Mouse (Mus musculus) inflammation-experienced regulatory T-cells, adult 6 months (primary cell): Measurements from ENCODE around the gene Car10. TPM values are rescaled to one million over a fixed set of nuclear protein-coding genes. Genes with fewer than 3 reads are reported as not detected.

Experiments
- ATAC-seq: one replicate; pipeline ENCODE4 v1.8.0; 2017
- polyA plus RNA-seq, 3 experiments: library from polyadenylated mRNA; unstranded; fragments of 100-300 nt; shearing (Covaris generic); gene quantifications; one replicate each; pipeline ENCODE4 v1.2.1; 2017

The Car10 gene
- polyA plus RNA-seq, 3 experiments from 2014 or later, result 0.16 to 0.17 TPM; not detected in 1

DNA sequence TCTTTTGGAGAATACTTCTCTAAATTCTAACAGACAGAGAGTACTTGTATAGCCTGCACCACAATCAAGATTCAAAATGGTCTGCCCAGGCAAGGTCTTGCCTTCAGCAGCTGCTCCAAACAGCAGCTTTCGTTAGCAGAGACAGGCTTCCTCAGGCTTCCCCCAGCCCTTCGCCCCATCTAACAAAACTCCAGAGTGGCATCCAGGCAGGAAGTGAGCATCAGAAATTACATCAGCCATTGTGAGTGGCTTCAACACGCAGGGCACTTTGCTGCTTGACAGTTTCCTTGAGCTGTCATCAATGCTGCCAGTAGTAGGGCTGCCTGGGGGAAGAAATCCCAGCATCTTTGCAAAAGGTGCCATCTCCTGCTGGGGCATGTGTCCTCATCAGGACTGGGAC is 405.0 kb downstream of the Car10 start:
- ATAC-seq, result no peak

DNA sequence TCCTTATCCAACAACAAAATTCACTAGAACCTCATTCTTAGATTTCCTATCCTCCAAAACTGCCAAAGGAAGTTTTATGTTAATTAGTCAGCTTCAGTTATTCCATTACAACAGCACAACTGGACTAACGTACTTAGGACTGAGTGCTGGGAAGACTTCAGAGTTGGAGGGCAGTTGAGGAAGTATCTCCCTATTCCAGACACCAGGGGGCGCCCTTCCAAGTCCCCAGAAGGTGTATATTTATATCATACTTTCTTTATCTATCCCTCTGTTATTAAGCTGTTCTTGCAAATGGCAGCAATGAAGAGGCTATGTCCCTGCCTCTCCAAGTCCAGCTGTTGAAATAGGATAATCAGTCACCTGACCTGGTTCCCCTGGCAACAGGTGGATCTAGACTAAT is 405.6 kb downstream of the Car10 start:
- no peak for ATAC-seq

DNA sequence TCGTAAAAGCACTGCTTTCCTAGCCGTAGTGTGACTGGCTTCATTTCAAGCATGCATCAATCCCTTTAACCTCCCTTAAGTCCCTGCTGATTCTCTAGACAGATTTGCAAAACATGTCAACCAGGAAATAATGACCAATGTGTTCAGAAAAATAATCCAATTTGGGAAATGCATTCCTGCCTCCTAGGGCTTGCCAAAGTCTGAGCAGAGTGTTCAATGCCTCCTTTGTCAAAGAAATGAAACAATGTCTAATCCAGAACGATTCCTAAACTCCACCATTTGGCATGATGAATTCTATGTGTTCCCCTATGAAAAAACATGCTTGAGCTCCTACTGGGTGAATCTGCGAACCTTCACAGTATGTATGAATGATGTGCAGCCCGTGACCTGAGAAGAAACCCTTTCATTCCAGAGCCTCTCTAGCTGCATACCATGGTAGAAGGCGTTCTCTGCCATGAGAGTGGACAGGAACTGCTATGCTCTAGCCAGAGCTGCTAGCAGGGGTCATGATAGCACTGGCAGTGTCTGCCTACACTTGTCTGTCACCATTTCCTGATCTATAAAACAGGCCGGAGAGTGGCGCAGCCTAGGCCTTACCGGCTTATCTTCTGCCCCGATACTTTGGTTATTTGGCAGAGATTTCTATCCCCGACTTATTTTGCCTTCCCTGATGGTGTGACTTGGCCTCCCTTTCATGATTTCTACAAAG is 411.9 kb downstream of the Car10 start:
- no peak for ATAC-seq

DNA sequence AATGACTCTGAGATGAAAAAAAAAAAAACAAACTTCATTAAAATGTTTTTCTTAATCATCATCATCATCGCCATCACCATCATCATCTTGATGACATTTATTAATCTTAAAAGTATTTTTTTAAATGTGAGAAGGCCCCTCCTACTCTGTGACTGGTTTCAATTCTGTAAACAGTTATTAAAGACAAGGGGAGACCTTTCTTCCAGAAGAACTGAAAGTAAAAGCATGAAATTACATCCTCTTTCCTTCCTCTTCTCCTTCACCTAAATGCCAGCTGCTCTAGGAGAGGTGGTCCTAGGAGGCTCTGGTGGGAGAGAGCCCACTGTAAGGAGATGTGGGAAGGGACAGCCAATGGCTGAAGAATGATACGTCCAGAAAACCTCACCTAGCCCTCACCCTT is 415.0 kb downstream of the Car10 start:
- ATAC-seq, result no peak

DNA sequence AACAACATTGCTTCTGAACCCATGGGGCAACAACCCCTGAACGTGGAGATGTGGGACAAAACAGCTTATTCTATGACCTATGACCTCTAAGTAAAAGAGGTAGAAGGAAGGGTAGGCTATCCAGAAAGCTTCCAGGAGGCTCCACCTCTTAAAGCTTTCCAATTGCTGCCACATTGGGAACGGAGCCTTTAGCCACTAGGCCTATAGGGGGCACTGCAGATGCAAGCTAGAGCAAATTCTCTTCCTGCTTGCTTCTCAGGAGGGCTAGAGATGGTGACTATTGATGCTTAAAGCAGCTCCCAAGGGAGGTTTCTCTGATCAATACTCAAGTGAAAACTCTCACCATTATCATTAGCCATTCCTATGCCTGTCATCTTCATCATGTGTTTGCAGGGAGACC is 416.6 kb downstream of the Car10 start:
- ATAC-seq, result no peak

DNA sequence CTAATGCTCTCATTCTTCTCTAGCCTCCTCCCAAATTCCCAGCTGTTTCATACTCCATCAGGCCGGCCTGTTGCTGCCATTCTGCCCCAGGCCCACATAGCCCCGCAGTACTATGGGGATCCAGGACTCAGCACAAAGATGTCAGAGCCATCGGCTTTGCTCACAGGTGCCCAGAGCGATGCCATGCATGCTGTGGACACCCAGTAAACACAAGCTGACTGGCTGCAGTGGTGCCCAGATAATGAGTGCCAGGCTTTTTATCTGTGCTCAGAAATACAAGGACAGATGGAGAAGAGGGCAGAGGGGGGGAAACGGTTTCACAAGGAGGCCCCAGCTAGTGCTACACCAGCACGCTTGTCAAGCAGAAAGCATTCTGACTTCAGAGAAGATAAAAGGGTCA is 417.7 kb downstream of the Car10 start:
- ATAC-seq, result no peak

DNA sequence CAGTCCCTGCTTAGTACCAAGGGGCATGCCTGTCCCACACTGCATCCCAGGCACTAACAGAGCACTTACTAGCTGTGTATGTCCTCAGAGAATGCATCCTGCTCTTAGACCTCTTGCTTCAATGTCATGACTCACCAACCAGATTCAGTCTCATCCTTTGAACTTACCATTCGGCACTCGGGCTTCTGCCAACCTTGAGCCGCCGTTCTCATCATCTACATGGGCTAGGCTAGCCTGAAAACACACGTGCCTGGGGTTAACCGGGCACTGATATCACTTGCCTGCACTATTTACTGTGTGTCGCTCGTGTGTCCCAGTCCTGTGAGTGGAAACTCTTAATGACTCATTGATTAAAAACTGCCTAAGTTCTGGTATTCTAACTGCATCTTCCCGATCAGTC is 418.4 kb downstream of the Car10 start:
- ATAC-seq, result no peak

DNA sequence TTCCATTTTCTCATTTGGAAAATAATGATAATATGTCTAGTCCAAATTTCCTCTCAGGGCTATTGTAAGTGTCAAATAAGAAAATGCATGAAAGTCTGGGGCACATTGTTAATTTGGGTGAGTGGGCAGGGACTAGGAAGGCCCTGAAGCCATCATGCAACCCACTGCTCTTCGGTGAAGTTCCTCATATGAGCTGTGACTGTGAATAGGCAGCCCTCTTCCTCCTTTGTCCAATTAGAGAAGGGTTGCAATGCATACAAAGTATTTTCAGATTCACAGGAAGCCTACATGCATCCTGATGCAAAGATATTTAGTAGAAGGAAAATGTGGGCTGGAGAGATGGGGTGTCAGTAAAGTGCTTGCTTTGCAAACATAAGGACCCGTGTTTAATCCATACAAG is 419.1 kb downstream of the Car10 start:
- ATAC-seq, result no peak

DNA sequence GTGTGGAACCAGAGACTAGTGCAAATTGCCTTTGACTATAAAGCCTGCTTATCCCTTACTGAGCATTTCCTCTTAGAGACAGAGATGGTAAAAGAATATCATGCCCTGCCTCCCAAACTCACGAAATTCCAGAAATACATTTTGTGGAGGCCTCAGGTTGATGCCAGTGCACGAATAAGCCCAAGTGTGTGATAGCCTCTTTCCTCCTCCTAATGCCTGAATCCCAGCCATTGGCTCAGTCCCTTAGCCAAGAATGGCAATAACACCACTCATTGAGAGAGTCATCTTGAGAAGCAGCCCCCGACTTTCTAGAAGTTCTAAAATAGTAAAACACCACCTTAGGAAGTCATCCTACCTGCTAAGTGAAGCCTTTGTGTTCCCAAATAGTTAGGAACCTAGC is 424.7 kb downstream of the Car10 start:
- ATAC-seq, result no peak

DNA sequence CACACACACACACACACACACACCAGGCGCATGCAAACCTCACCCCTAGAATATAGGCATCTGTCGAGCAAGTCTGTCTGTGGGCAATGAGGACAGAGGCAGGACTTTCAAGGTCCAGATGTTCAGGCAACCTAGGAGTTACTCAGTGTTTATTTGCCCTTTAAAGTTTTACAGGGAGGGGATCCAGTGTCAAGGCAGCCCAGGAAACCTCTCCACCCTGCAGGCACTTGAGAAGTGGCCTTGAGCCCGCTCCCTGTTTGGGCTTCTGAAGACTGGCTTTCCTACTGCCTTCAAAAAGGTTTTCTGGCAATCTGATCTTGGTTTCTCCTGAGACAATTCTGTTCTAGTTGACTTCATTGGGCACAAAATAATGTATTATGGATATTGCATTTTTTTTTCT is 428.1 kb downstream of the Car10 start:
- no peak for ATAC-seq

DNA sequence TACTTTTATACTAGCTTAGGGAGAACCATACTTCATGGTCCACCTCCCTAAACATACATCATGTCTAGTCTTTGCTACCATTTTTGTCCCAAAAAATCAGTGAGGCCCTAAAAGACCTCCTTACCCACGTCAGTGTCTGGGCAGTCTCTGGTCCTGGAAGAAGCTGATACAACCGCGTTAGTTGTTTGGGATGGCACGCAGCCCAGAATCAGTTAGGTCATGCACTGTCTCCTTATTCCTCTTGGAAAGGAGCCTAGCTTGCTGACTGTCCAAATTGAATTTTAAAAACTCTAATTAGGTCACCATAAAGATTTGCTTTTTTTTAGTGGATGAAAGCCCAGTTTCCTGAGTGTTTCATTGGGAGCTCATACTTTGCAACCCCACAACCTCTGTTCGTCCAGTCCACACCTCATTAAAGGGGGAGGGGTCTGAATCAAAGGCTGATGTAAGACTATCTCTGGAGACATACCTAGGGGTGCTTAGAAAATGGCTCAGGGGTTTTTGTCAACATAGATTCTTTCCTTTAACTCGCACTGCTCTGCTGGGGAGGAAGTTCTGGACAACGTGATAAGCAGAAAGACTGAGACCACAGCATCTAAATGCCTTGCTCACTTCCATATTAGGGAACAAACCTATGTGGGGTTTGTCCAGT is 433.3 kb downstream of the Car10 start:
- ATAC-seq, result no peak

DNA sequence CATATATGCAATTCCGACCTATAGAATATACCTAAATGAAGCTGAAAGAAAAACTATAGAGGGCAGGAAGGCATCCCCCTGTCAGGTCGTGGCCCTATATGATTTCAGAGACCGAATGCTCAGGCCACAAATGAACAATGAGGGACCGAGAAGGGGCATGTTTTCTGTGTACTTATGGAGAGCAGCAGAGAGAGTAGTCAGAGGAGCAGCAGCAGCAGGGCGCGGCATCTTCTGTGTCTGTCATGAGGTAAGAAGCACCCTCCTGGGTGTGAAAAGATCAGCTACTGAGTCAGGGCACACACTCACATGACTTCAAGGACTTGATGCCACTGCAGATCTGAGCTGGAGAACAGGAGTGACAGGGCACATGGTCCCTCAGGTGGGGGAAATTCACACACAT is 438.4 kb downstream of the Car10 start:
- no peak for ATAC-seq

DNA sequence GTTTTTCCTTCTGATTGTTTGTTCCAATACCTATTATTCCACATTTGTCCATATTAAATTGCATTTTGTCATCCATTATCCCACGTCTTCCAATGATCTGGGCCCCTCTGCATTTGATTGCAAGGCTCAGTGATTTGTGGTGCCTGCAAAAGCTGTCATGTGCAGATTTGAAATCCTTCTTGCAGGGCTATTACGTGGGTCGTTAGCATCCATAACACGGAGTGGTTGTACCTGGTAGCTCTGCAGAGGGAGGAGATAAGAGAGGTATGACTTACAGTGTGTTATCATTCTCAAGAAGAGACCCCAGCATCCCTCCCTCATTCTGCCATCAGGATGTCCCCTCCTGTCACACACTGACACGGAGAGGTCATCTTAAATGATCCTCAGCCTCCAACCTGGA is 451.1 kb downstream of the Car10 start:
- ATAC-seq, result no peak

DNA sequence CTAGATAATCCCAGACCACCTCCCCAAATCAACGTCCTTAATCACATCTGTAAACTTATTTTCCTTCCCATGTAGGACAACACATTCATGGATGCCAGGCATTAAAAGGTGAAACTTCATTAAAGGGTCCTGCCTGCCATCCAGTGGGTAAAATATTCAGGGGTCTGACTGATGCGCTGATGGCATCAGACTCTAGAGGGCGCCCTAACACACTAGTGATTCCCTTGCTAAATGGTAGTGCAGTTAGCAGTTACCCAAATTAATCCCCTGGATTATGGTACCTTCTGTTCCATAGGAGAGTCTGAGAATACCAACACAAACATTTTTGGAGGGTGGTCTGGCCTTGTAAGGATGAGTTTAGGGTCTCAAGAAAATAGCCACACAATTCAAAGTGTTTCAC is 453.1 kb downstream of the Car10 start:
- ATAC-seq, result no peak

DNA sequence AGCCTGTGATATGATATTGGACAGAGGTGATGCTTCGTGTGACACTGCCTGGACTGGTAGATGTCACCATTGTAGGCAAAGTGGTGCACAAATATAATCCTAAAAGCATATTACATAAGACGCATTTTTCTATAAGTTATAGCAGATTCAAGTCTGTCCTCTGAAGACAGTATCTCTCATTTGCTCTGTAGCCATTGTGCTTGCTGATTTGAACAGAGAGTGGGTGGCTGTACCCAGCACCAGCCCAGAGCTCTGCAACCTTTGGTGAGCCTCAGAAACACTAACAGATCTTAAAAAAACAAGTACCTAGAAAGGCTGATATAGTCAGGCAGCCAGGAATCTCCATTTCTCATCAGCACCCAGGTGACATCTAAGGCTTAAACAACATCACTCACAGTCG is 461.3 kb downstream of the Car10 start:
- no peak for ATAC-seq

DNA sequence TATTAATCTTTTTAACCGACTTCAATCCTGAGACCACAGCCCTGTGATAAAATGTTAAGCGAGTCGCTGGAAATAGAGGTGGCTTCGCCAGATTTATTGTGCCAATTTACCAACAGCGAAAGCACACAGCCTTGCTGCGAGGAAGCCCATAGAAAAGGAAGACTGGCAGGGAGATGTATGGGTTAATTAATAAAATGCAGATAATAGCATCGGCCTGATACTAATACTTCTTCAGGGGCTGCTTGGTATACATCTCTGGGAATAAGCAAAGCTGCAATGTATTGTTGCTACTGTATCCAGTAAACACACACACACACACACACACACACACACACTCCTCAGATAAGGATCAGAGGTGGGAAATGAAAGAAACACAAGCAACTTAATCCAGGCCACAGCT is 462.7 kb downstream of the Car10 start:
- no peak for ATAC-seq

DNA sequence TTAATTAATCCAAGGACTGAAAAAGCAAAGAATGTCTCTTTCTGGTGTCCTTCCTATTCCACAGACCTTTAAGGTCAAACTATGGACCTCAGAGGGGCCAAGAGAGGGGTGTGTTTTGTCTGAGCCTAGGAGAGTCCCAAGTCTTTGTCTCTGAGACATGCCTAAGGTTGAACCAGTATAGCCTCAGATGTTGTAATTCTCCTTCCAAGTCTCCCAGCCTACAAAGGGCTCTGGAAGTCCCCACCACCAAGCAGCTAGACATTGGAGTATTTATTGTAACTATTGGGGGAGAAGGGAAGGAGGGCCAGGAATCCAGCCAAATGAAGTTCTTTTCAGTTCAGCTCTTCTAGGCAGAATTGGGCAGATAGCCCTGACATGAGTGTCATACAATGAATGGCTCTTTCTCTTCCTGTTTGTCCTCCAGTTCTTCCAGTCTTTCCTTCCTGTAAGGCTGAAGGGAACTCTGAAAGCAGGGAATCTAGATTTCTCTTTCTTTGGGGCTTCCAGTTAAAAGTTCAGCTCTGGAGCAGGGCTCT is 464.6 kb downstream of the Car10 start:
- ATAC-seq, result no peak

DNA sequence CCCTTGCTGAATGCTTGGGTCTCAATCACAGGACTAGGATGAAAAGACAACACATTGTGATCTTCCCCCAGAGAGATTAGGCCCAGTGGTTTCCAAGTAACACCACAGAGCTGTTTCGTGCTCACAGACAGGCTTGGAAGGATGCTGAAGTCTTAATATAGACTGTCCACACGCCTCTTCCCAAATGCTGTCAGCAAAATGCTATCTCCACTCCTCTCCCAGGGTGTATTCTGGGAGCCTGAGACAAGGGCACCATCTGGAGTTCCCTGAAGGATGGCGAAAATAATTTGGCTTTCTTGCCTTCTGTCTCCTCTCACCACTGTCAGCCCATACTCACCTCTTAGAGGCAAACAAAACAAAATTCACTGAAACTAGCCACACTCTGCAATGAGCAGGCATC is 467.9 kb downstream of the Car10 start:
- ATAC-seq, result no peak

DNA sequence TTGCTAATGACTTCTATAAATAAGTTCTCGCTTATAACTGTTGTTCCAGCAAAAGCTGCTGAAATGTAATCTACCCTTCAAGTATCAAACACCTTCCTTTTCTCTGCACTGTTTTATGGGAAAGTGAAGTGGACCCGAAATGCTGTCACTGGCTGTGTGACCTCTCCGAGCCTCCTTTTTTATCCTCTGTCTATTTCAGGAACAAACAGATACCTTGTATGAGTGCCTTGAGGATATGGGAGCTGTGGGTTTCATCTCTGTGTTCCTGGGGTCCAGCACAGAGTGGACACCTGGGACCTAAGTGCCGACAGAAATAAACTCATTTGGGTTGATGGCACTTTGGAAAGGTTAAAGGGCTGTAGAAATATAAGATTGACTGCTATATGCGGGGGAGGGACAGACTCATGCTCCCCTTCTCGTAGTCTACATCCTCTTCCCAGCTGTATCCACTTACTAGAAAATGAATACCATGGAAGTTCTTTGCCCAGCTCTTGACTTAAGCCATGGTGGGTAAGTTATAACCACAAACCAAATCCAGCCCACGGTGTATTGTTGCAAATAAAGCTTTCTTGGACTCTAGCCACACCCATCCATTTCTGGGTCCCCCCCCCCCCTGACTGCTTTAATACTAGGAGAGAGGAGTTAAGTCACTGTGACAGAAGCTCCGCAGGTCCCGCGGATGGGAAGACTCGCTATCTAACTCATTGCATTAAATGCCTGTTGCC is 474.3 kb downstream of the Car10 start:
- no peak for ATAC-seq

DNA sequence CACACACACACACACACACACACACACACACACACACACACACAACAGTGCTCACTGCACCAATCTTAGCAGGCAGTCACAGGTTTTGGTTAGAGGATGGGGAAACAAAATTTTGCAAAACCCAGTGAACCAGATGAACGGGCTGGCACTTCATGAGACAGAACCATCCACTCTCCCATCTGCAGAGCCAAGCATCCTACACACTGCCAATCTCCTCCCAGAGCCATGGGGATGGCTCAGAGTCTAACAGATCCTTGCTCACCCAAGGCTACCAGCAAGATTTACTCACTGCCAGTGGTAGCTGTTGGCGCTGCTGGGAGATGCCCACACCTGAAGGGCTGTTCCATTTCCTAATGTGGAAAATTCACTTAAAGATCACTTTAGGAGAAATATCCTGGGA is 479.6 kb downstream of the Car10 start:
- ATAC-seq, result no peak

DNA sequence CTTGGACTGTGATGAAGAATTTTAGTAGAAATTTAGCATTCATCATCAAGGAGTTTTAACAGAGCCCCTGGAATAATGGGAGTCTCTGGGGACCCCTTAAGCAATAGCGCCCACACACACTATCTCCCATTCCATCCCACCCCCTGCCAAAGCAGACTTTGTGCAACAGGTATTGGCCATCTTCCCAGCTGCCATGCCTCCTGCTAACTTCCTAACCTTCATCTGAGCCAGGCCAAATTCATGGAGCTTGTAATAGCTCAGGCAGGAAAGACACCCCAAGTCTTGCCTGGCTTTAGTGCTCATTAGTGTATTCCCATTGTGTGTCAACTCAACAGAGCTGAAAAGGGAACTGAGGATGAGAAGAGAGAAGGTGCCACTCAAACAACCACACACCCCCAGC is 481.8 kb downstream of the Car10 start:
- ATAC-seq, result no peak

DNA sequence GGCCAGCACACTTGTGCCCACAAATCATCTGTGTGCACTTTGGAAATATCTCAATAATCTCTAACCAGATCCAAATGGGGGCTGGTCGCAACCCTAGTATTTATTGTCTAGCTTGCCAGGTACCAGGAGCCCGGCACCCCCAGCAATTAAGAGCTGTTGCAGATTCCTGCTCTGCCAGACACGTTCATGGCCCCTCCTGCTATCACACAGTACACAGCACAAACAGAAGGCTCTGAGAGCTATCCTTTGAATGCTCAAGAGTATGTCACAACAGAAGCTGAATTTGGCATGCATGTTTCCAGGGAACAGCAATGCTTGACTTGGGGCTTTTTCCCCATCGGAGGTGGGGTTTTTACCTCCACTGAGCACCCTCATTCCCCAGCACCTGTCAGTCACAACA is 483.5 kb downstream of the Car10 start:
- ATAC-seq, result no peak

DNA sequence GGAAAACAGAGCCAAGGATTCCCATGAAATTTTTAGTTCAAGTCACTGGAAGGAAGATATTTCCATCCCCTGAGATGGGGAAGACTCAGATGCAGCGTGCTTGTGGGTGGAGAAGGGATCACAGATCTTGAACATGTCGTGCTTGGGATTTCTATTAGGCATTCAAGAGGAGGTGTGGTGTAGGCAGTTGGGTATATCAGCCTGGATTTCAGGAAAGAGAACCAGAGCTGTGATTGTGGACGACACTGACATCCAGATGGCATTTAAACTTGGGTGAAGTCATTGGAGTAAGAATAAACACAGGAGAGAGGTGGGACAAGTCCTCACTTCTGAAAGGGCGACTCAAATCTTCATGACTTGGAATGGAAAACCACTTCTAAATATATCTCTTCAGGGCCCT is 490.0 kb downstream of the Car10 start:
- no peak for ATAC-seq

DNA sequence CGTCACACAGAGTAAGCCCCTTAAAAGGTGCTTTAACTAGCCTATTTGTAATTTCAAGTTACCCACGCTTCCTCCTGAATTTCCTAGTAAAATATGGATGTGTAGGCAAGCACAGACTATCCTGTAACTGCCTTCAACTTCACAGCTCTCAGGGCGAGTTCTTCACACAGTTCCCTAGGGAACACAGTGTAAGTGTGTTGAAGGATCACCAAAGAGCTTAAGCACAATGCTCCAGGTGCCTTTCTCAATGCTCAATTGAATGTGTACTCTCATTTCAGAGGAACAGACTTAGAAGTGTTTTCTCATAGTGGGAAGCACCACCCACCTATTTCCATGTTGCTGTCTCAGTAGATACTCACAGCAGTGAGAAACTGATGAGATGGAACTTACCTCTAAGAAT is 492.8 kb downstream of the Car10 start:
- no peak for ATAC-seq
